Mouse (Mus musculus) liver, postnatal 0 days (tissue): ENCODE results near the gene Stk11. TPM values are rescaled to one million over a fixed set of nuclear protein-coding genes. Genes with fewer than 3 reads are reported as not detected.

ENCODE experiments used
- ATAC-seq: fragments of 200-750 bp; cut with Nextera tagmentation; 2 replicates; pipeline ENCODE4 v1.8.0; 2017; ENCODE audit warnings: mild to moderate bottlenecking, moderate library complexity
- DNase-seq: peaks from one replicate; pipeline ENCODE4 v3.0.0-alpha.2; 2016
- H3K27ac ChIP-seq: fragments of 300-500 bp; sonication (generic); 2 replicates; pipeline ENCODE4 v1.5.1; 2014; ENCODE audit warnings: antibody characterized with exemption, moderate library complexity, mild to moderate bottlenecking, low read depth
- H3K27me3 ChIP-seq: fragments of 300-500 bp; sonication (generic); 2 replicates; pipeline ENCODE4 v1.6.1; 2014; ENCODE audit warnings: low read length, control low read depth, mixed read lengths; ENCODE audit not compliant: insufficient read depth
- H3K36me3 ChIP-seq: fragments of 300-500 bp; sonication (generic); replicated peaks from 2 replicates; pipeline ENCODE4 v1.6.1; 2014; ENCODE audit warnings: mild to moderate bottlenecking, control low read depth, low read length, moderate library complexity, mixed read lengths; ENCODE audit not compliant: insufficient read depth
- H3K4me1 ChIP-seq: fragments of 300-500 bp; sonication (generic); 2 replicates; pipeline ENCODE4 v1.6.1; 2014; ENCODE audit warnings: antibody characterized with exemption, mild to moderate bottlenecking, control low read depth; ENCODE audit not compliant: insufficient read depth
- H3K4me2 ChIP-seq: fragments of 300-500 bp; sonication (generic); 2 replicates; pipeline ENCODE4 v1.6.1; 2014; ENCODE audit warnings: low read depth, mild to moderate bottlenecking, low read length, moderate library complexity, mixed read lengths
- H3K4me3 ChIP-seq: fragments of 300-500 bp; sonication (generic); 2 replicates; pipeline ENCODE4 v1.5.1; 2014; ENCODE audit warnings: low read depth, low read length
- H3K9ac ChIP-seq: fragments of 300-500 bp; sonication (generic); replicated peaks from 2 replicates; pipeline ENCODE4 v1.6.1; 2014; ENCODE audit warnings: mild to moderate bottlenecking, moderate library complexity
- H3K9me3 ChIP-seq: fragments of 300-500 bp; sonication (generic); 2 replicates; pipeline ENCODE4 v1.6.1; 2016; ENCODE audit warnings: mild to moderate bottlenecking, control low read depth, low read length, mixed read lengths
- CTCF ChIP-seq: sonication (generic); IDR thresholded peaks from 2 replicates; pipeline ENCODE4 v1.5.1; 2016; ENCODE audit warnings: antibody characterized with exemption, low read depth
- EP300 ChIP-seq: IDR thresholded peaks from 2 replicates; pipeline ENCODE4 v1.6.1; 2016; ENCODE audit warnings: antibody characterized with exemption, low read depth, mild to moderate bottlenecking
- WGBS: fragments of 180-500 bp; shearing (Covaris S2); extraction: QIAGEN DNeasy Blood & Tissue Kit; methylation state at CpG from one replicate; pipeline ENCODE4 v1.1.7; 2014; ENCODE audit not compliant: insufficient replicate concordance; 5-methylcytosine and 5-hydroxymethylcytosine counted together
- polyA plus RNA-seq: library from polyadenylated mRNA; unstranded; fragments of >200 nt; fragmentation: Nextera tagmentation; extraction: Ambion mirVana; gene quantifications from 2 replicates; pipeline ENCODE4 v1.2.1, GENCODE M21; 2015

Gene Stk11
- polyA plus RNA-seq, 1 experiment from 2014 or later, result 11.2 TPM

DNA sequence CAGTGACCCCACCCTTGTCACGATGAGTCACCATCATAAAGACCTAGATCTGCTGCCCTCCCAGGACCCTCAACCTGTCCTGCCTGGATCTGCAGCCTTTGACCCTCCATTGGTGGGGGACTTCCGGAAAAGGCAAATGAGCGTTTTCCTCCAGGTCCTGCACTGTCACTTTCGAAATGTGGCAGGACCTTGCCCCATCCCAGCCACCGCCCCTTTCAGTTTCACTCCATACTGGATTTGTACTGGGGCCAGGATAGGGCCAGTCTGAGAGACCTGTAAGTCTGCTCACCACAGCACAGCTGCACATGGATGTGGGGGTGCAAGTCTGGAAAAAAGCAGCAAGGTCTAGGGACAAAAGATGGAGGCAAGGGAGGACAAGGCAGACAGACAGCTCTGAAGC is 17.0 kb upstream of the Stk11 start:
- Histone ChIP-seq H3K4me1 (peaks cover 83% of the 10 kb centered on the region), H3K9ac (0 out of 2 replicates have a peak overlapping the region, but pooled peaks have one; percentile 11), H3K36me3 (peaks cover 8% of the 10 kb centered on the region; the same call in 1 of the 2 replicates), H3K9me3 (no peaks in the 10 kb centered on the region), H3K4me3 (0 out of 2 replicates have a peak overlapping the region, but pooled peaks have one; percentile 3), H3K27me3 (no peaks in the 10 kb centered on the region), H3K27ac (peak overlapping the region; percentile 64), H3K4me2 (peak overlapping the region; percentile 55)
- TF ChIP-seq EP300 (no peak), CTCF (no peak)
- 36% methylated on average over 5 of the region's 5 CpGs for WGBS
- ATAC-seq (peak; percentile 35; the same call in 1 of the 2 replicates), DNase-seq (peak; percentile 67)

DNA sequence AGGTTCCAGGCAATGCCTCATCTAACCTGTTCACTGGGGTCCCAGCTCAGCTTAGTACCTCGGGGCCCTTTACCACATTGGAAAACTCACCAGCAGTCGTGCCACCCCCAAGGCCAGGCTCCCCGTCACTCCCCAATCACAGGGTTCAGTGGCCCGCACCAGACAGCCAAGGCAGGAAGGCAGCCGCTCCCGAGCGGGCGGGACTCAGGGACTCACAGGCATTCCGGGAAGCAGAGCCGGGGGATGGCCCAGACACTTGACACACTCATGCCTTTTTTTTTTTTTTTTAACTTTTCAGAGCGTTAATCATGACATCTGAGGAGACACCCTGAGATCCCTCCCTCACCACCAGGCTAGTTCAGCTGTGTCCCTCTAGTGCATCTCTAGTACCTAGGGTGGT is 14.6 kb upstream of the Stk11 start:
- WGBS, result 31% methylated on average over 11 of the region's 11 CpGs
- H3K27ac ChIP-seq, result peak overlapping the region; percentile 91
- ATAC-seq, result peak; percentile 21; the same call in 1 of the 2 replicates
- peak overlapping the region; percentile 91 for H3K9ac ChIP-seq
- H3K4me2 ChIP-seq, result peak overlapping the region; percentile 82
- no peaks in the 10 kb centered on the region for H3K9me3 ChIP-seq
- no peak for TF ChIP-seq EP300
- no peak for TF ChIP-seq CTCF
- peak; percentile 70 for DNase-seq
- peaks cover 8% of the 10 kb centered on the region; the same call in 1 of the 2 replicates for H3K36me3 ChIP-seq
- H3K4me1 ChIP-seq, result peaks cover 72% of the 10 kb centered on the region
- peak overlapping the region; percentile 85 for H3K4me3 ChIP-seq
- H3K27me3 ChIP-seq, result no peaks in the 10 kb centered on the region

DNA sequence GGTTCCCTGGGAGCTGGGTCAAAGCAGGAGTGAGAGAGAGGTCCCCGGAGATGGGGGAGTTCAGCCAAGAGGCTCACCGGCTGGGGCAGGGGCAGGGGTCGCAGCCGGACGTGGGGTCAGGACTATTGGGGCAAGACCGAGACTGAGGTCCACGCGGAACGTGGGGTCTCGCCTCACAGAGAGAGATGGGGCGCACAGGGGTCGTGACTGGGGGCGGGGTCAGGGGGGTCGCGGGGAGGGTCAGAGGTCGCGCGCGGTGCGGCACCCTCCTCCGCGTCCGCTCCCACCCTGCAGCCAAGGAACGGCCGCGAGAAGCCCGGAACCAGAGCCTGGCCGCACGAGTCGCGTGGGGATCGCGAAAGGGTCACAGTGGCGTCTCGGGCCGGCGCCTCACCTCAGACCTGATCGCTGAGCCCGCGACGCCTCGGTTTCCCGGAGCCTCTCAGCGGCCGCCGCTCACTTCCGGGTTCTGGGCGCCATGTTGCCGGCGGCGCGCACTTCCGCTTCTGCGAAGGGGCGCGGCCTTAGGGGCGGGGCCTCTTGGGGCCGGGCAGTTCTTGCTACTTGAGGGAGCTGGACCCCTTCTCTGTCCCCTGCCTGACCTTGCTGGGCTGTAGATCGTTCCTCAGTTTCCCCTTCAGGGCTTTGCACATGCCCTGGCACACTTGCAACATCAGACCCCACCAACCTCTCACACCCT is 13.2 kb upstream of the Stk11 start:
- peak overlapping the region; percentile 85 for H3K4me3 ChIP-seq
- peak overlapping the region; percentile 91 for H3K27ac ChIP-seq
- peaks cover 5% of the 10 kb centered on the region; the same call in 1 of the 2 replicates for H3K36me3 ChIP-seq
- H3K4me2 ChIP-seq, result peak overlapping the region; percentile 82
- peak overlapping the region; percentile 91 for H3K9ac ChIP-seq
- peaks cover 59% of the 10 kb centered on the region for H3K4me1 ChIP-seq
- H3K9me3 ChIP-seq, result no peaks in the 10 kb centered on the region
- DNase-seq (peak; percentile 95), ATAC-seq (peak; percentile 82)
- H3K27me3 ChIP-seq, result no peaks in the 10 kb centered on the region
- TF ChIP-seq EP300, result no peak; the same call in 1 of the 2 replicates
- TF ChIP-seq CTCF, result no peak
- under 1% methylated on average over 49 of the region's 59 CpGs for WGBS

DNA sequence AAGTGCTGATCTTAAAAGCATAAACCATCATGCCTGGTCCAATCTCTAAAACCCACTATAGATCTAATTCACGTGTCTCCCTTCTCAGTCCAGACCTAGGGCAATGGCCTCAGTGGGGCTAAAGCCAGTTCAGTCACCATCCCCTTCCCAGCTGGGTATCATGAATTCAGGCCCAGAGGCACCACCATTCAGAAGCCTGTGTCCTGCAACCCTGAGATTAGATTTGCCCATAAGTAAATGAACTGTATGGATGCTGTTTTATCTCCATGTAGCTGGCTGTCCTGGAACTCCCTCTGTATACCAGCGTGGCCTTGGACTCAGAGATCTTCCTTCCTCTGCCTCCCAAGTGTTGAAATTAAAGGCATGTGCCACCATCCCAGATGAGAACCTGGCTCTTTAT is 12.6 kb upstream of the Stk11 start:
- WGBS, result 63% methylated on average over 2 of the region's 2 CpGs
- peak overlapping the region; percentile 91 for H3K27ac ChIP-seq
- no peak for DNase-seq
- peak overlapping the region; percentile 85 for H3K4me3 ChIP-seq
- no peaks in the 10 kb centered on the region for H3K9me3 ChIP-seq
- H3K27me3 ChIP-seq, result no peaks in the 10 kb centered on the region
- H3K4me2 ChIP-seq, result peak overlapping the region; percentile 82
- peaks cover 52% of the 10 kb centered on the region for H3K4me1 ChIP-seq
- peaks cover 5% of the 10 kb centered on the region; the same call in 1 of the 2 replicates for H3K36me3 ChIP-seq
- peak overlapping the region; percentile 91; the same call in 1 of the 2 replicates for H3K9ac ChIP-seq
- ATAC-seq, result peak; percentile 56
- TF ChIP-seq EP300, result peak; percentile 51
- TF ChIP-seq CTCF, result no peak

DNA sequence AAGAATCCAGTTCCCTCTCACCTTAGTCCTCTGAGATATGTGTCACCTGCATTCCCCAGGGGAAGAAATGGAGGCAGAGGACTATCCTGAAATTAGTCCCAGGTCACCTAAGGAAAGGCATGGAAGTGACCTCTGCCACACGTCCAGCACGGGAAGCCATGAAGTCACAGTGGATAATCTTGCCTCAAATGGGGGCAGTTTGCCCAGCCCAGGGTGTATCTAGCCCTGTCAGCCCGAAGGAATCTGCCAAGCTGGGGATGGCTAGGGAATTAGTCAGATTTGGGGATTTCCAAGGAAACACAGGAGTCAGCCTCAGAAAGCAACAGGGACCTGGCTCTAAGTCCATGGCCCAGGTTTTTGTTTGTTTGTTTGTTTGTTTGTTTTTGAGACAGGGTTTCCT is 11.4 kb upstream of the Stk11 start:
- no peak overlapping the region for H3K9ac ChIP-seq
- no peak for TF ChIP-seq CTCF
- H3K27ac ChIP-seq, result no peak overlapping the region
- ATAC-seq, result no peak
- H3K9me3 ChIP-seq, result no peaks in the 10 kb centered on the region
- peaks cover 41% of the 10 kb centered on the region for H3K4me1 ChIP-seq
- no peak overlapping the region for H3K4me2 ChIP-seq
- H3K36me3 ChIP-seq, result peaks cover 5% of the 10 kb centered on the region; the same call in 1 of the 2 replicates
- WGBS, result 78% methylated on average over 3 of the region's 3 CpGs
- no peak for DNase-seq
- H3K27me3 ChIP-seq, result no peaks in the 10 kb centered on the region
- no peak overlapping the region for H3K4me3 ChIP-seq

DNA sequence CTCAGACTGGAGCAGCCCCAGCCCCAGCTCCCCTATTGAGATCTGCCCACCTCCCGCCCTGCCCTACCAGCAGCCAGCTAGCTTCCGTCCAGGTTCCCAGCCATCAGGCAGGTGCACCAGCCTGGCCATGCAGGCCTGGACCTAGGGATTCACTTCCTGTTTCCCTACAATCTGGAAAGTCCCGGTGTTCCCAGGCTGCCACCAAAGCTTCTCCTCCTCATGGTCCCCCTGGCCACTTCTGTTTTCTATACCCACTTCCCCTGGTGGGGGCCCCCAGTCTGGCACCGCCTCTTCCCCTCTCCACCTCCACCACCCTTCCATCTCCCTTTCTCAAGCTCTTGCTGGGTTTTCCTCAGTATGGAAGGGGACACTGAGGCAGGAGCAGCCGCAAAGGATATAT is 10.1 kb upstream of the Stk11 start, which contains the start of gene Sbno2:
TSS of gene Sbno2 (minus strand) at position 112 of the 400 bp plus-strand sequence.
- H3K4me2 ChIP-seq, result peak within 1 kb of the TSS; percentile 30

More for the DNA sequence above, 10.1 kb upstream of the Stk11 start, which contains the start of gene Sbno2:
- peaks cover 2% of the 10 kb centered on the region; the same call in 1 of the 2 replicates for H3K36me3 ChIP-seq
- H3K27ac ChIP-seq, result peak within 1 kb of the TSS; percentile 17; the same call in 1 of the 2 replicates
- peaks cover 28% of the 10 kb centered on the region for H3K4me1 ChIP-seq
- 0 out of 2 replicates have a peak within 1 kb of the TSS, but pooled peaks have one; percentile 1 for H3K4me3 ChIP-seq
- no peak for TF ChIP-seq EP300
- TF ChIP-seq CTCF, result no peak
- DNase-seq, result no peak
- 61% methylated on average over 5 of the region's 5 CpGs for WGBS
- ATAC-seq, result no peak
- H3K27me3 ChIP-seq, result no peaks in the 10 kb centered on the region
- 0 out of 2 replicates have a peak within 1 kb of the TSS, but pooled peaks have one; percentile 28 for H3K9ac ChIP-seq
- H3K9me3 ChIP-seq, result no peaks in the 10 kb centered on the region
